Mouse (Mus musculus) heart, adult 2 months (tissue): ENCODE data around the gene Stard13. TPM values are rescaled to one million over a fixed set of nuclear protein-coding genes. Genes with fewer than 3 reads are reported as not detected.

Experiments
- DNase-seq, 2 experiments: peaks; one replicate each; pipeline ENCODE4 v3.0.0; 2021
- H3K27ac ChIP-seq: fragments of 200-600 bp; 2 replicates; pipeline ENCODE4 v1.8.1; 2022
- H3K27me3 ChIP-seq: fragments of 200-500 bp; 2 replicates; pipeline ENCODE4 v1.6.1; 2012; ENCODE audit warnings: mild to moderate bottlenecking, low read length, inconsistent platforms, mixed read lengths; ENCODE audit not compliant: control insufficient read depth, insufficient read depth
- H3K36me3 ChIP-seq: fragments of 200-500 bp; 2 replicates; pipeline ENCODE4 v1.6.1; 2012; ENCODE audit warnings: low read length, inconsistent platforms; ENCODE audit not compliant: control insufficient read depth, insufficient read depth
- H3K4me1 ChIP-seq: fragments of 200-500 bp; 2 replicates; pipeline ENCODE4 v1.6.1; 2011; ENCODE audit warnings: low read length; ENCODE audit not compliant: control insufficient read depth, insufficient read depth
- H3K4me3 ChIP-seq: fragments of 200-600 bp; 2 replicates; pipeline ENCODE4 v1.8.1; 2022
- H3K79me2 ChIP-seq: fragments of 200-500 bp; replicated peaks from 2 replicates; pipeline ENCODE4 v1.6.1; 2012; ENCODE audit warnings: mild to moderate bottlenecking, inconsistent platforms, low read length, moderate library complexity, mixed read lengths; ENCODE audit not compliant: control insufficient read depth, insufficient read depth
- H3K9ac ChIP-seq: fragments of 200-500 bp; 2 replicates; pipeline ENCODE4 v1.6.1; 2012; ENCODE audit warnings: low read depth, mild to moderate bottlenecking, control low read depth, inconsistent platforms, low read length, mixed read lengths
- CTCF ChIP-seq: fragments of 200-600 bp; IDR thresholded peaks from 2 replicates; pipeline ENCODE4 v1.8.1; 2022; ENCODE audit warnings: antibody characterized with exemption, mild to moderate bottlenecking, moderate library complexity
- EP300 ChIP-seq: fragments of 200-500 bp; IDR thresholded peaks from 2 replicates; pipeline ENCODE4 v1.6.1; 2011; ENCODE audit warnings: low read depth, low read length, control low read depth; ENCODE audit not compliant: insufficient read depth
- POLR2A ChIP-seq: fragments of 200-500 bp; IDR thresholded peaks from 2 replicates; pipeline ENCODE4 v1.6.1; 2011; ENCODE audit warnings: mild to moderate bottlenecking, low read depth, low read length, control low read depth; ENCODE audit not compliant: insufficient read depth
- WGBS: fragments of 180-500 bp; shearing (Covaris S2); methylation state at CpG from one replicate; pipeline ENCODE4 v1.1.7; 2018; 5-methylcytosine and 5-hydroxymethylcytosine counted together
- intact Hi-C: fragments of 180-260 bp; cut with DNase I; formaldehyde crosslinking; loops from one replicate; pipeline ENCODE4 v1.15.1; 2025
- polyA plus RNA-seq: library from polyadenylated mRNA; depleted of rRNA; stranded (reverse); fragments of >200 nt; gene quantifications from 2 replicates; pipeline ENCODE4 v1.2.3, GENCODE M21; 2012
- total RNA-seq, 2 experiments: library from RNA; stranded (reverse); gene quantifications; 2 replicates each; pipeline ENCODE4 v1.2.3; 2021

Stard13 gene
- total and polyA plus RNA-seq, 3 experiments = 9.9 to 24.4 (median 22.1) TPM

GRCm38 (mm10) chr5:151077953-151078352 is 155.7 kb downstream of the Stard13 start:
- Histone ChIP-seq H3K27me3 (no peaks in the 10 kb centered on the region), H3K36me3 (peaks cover 6% of the 10 kb centered on the region), H3K79me2 (no peaks in the 10 kb centered on the region; the same call in none of the 2 replicates), H3K4me1 (peaks cover 2% of the 10 kb centered on the region), H3K27ac (no peak overlapping the region), H3K9ac (no peak overlapping the region), H3K4me3 (no peak overlapping the region)
- WGBS = over 99% methylated on average over 2 of the region's 2 CpGs
- TF ChIP-seq EP300 (no peak), POLR2A (no peak)
- intact Hi-C loops = no loop called here
- no peak for DNase-seq

- intact Hi-C loops = no loop called here
- Histone ChIP-seq H3K4me1 (peaks cover 2% of the 10 kb centered on the region), H3K27me3 (no peaks in the 10 kb centered on the region), H3K9ac (no peak overlapping the region), H3K27ac (no peak overlapping the region), H3K79me2 (peaks cover 2% of the 10 kb centered on the region), H3K4me3 (no peak overlapping the region), H3K36me3 (peaks cover 6% of the 10 kb centered on the region)
- DNase-seq = no peak
- 39% methylated on average over 3 of the region's 3 CpGs for WGBS
- TF ChIP-seq EP300 (no peak), POLR2A (no peak)
Observed at GRCm38 (mm10) chr5:151076917-151077316, 156.7 kb downstream of the Stard13 start.

GRCm38 (mm10) chr5:151074282-151074681 is 159.4 kb downstream of the Stard13 start:
- intact Hi-C loops = no loop called here
- Histone ChIP-seq H3K79me2 (peaks cover 2% of the 10 kb centered on the region), H3K4me1 (peaks cover 3% of the 10 kb centered on the region), H3K27ac (peak overlapping the region; percentile 56), H3K27me3 (no peaks in the 10 kb centered on the region), H3K4me3 (no peak overlapping the region), H3K36me3 (peaks cover 16% of the 10 kb centered on the region), H3K9ac (no peak overlapping the region)
- WGBS = 39% methylated on average over 4 of the region's 4 CpGs
- TF ChIP-seq EP300 (no peak), CTCF (no peak), POLR2A (no peak)
- no peak for DNase-seq

- 56% methylated on average over 6 of the region's 6 CpGs for WGBS
Observed at GRCm38 (mm10) chr5:151071430-151071829, 162.2 kb downstream of the Stard13 start.

GRCm38 (mm10) chr5:151070896-151071295 is 162.7 kb downstream of the Stard13 start:
- peaks cover 2% of the 10 kb centered on the region for H3K79me2 ChIP-seq
- H3K27ac ChIP-seq = no peak overlapping the region
- peaks cover 15% of the 10 kb centered on the region for H3K36me3 ChIP-seq
- no peak overlapping the region for H3K9ac ChIP-seq
- H3K4me1 ChIP-seq = peaks cover 5% of the 10 kb centered on the region
- no peak overlapping the region for H3K4me3 ChIP-seq
- no peak for TF ChIP-seq CTCF
- no peak for TF ChIP-seq POLR2A
- no peak for TF ChIP-seq EP300
- intact Hi-C loops = no loop called here
- DNase-seq = no peak
- 81% methylated on average over 6 of the region's 6 CpGs for WGBS
- H3K27me3 ChIP-seq = no peaks in the 10 kb centered on the region

More at GRCm38 (mm10) chr5:151071430-151071829, 162.2 kb downstream of the Stard13 start:
- Histone ChIP-seq H3K4me1 (peaks cover 3% of the 10 kb centered on the region), H3K79me2 (peaks cover 2% of the 10 kb centered on the region), H3K9ac (no peak overlapping the region), H3K4me3 (no peak overlapping the region), H3K27me3 (no peaks in the 10 kb centered on the region), H3K27ac (no peak overlapping the region), H3K36me3 (peaks cover 14% of the 10 kb centered on the region)
- intact Hi-C loops = no loop called here
- TF ChIP-seq POLR2A = no peak
- TF ChIP-seq CTCF = no peak
- TF ChIP-seq EP300 = no peak
- DNase-seq = no peak

- Histone ChIP-seq H3K4me1 (peaks cover 10% of the 10 kb centered on the region), H3K27ac (peak overlapping the region; percentile 20; the same call in 1 of the 2 replicates)
- intact Hi-C loops = loop anchor here (5.0 kb wide), 1 partner anchor 118 kb away; no protein-coding TSS in a partner anchor
Observed at GRCm38 (mm10) chr5:151069569-151069968, 164.1 kb downstream of the Stard13 start.

More at GRCm38 (mm10) chr5:151069569-151069968, 164.1 kb downstream of the Stard13 start:
- Histone ChIP-seq H3K9ac (no peak overlapping the region), H3K4me3 (no peak overlapping the region), H3K27me3 (no peaks in the 10 kb centered on the region), H3K36me3 (peaks cover 26% of the 10 kb centered on the region), H3K79me2 (peaks cover 2% of the 10 kb centered on the region; the same call in 1 of the 2 replicates)
- TF ChIP-seq EP300 (no peak), CTCF (no peak), POLR2A (no peak)
- DNase-seq = no peak
- 71% methylated on average over 2 of the region's 2 CpGs for WGBS
